Mouse (Mus musculus): ENCODE measurements around the gene 6330409D20Rik.
A peak's percentile ranks its signal among the peaks of the same experiment; 100 is the strongest.

The 6330409D20Rik gene

DNA sequence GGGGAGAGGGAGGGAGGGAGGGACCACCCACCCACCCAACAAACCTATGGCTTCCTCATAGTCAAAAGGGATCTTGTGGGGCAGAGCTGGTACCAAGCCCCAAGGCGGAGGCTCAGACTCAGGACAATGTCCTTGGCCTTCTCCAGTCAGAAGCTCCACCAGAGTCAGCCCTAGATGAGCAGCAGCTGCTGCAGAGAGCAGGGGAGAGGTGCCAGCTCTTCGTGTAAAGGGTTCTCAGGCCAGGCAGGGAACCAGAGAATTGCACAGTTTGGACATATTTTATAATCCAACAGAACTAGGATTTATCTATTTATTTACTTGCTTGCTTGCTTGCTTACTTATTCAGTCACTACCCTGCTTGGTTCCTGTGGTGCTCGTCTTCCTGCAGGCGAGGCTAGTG is 1.5 kb downstream of the 6330409D20Rik start:
- TF ChIP-seq GATA4 (IDR thresholded peaks at IDR 0.05; ENCODE audit: insufficient replicate concordance, low read length) = no peak

GRCm38 (mm10) chr2:32737008-32737407 is 3.8 kb downstream of the 6330409D20Rik start:
- no peak for TF ChIP-seq GATA4 (IDR thresholded peaks at IDR 0.05; ENCODE audit: insufficient replicate concordance, low read length)

DNA sequence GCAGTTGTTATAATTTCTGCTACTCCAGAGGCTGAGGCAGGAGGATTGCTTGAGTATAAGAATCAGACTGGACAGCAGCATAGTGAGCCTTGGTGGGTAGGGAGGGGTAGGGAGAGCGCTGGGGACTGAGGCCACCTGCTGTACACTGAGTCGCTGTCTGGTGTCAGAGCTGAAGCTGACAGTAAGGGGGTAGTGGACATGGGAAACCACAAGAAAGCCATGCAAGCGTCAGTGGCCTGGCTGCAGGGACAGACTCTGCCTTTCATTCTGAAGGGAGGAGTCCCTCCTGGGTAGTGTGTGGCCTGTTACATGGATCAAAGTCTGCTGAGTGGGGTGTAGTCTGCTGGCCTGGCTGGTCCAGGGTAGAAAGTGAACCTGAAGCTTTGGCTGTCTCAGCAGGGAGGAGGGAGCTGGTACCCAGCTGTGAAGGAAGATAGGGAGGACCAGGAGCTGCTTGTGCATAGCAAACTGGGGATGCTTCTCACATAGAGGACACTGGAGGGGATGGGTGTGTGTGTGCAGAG is 4.4 kb downstream of the 6330409D20Rik start:
- TF ChIP-seq GATA4 (IDR thresholded peaks at IDR 0.05; ENCODE audit: insufficient replicate concordance, low read length) = no peak

GRCm38 (mm10) chr2:32734933-32735332 is 5.9 kb downstream of the 6330409D20Rik start:
- peak; percentile 79 for TF ChIP-seq GATA4 (IDR thresholded peaks at IDR 0.05; ENCODE audit: insufficient replicate concordance, low read length)

GRCm38 (mm10) chr2:32734480-32734879 is 6.3 kb downstream of the 6330409D20Rik start:
- TF ChIP-seq GATA4 (IDR thresholded peaks at IDR 0.05; ENCODE audit: insufficient replicate concordance, low read length) = no peak; the same call in 1 of the 2 replicates

- no peak for TF ChIP-seq GATA4 (IDR thresholded peaks at IDR 0.05; ENCODE audit: insufficient replicate concordance, low read length)
These were observed 8.1 kb downstream of the 6330409D20Rik start for GRCm38 (mm10) chr2:32732695-32733094.

DNA sequence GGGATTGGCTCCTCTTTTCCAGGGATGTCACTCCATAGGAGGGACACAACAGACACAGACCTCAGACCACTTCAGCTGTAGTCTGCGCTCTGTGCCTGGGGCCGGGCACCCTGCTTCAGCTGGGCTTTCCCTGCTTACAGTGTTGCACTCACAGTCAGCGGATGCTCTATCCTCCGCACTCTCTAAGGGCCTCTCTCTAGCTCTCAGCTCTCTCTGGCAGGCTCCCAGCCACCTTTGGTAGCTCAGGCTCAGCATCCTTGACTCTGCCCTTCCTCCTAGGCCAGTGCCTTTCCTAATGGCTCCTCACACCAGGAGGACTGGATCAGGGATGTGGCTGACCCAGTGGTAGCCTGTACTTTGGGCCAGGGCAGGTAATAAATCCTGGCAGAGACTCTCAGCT is 8.9 kb downstream of the 6330409D20Rik start:
- TF ChIP-seq GATA4 (IDR thresholded peaks at IDR 0.05; ENCODE audit: insufficient replicate concordance, low read length) = no peak

- TF ChIP-seq GATA4 (IDR thresholded peaks at IDR 0.05; ENCODE audit: insufficient replicate concordance, low read length) = no peak
These were observed 10.0 kb downstream of the 6330409D20Rik start for GRCm38 (mm10) chr2:32730854-32731253.

DNA sequence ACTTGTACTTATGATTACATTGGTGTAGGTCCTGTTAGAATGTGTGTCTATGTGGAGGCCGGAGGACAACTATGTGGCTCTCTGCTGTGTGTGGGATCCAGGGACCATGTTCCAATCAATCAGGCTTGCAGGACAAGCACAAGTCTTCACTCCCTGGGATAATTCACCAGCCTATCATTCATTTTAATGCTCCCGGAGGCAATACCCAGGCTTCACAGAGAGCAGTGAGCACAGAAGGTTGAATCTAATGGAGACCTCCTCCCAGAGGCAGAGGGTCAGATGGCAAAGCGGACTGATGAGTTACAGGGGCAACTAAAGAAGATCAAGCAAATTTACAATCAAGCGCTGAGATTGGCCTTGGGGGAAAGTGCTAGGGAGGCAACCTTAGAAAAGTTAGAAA is 11.3 kb downstream of the 6330409D20Rik start:
- no peak for TF ChIP-seq GATA4 (IDR thresholded peaks at IDR 0.05; ENCODE audit: insufficient replicate concordance, low read length)

DNA sequence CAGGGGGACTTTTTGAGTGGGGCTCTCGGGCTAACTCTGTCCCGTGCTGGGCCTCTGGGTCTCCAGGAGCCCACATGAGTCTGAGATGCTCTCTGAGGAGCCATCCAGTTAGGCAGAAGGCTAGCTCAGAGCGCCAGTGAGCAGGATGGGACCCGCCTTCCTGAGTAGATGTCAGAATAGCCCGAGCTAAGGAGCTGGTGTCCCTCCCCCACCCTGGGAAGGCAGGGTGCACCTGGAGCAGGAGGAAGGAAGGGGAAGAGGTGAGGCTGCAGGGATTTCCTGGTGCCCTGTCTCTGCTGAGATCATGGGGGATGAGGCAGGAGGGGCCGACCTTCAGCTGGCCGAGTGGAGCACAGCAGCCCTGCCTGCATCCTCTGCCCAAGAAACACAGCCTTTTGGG is 12.4 kb downstream of the 6330409D20Rik start:
- TF ChIP-seq GATA4 (IDR thresholded peaks at IDR 0.05; ENCODE audit: insufficient replicate concordance, low read length) = peak; percentile 45; the same call in 1 of the 2 replicates

DNA sequence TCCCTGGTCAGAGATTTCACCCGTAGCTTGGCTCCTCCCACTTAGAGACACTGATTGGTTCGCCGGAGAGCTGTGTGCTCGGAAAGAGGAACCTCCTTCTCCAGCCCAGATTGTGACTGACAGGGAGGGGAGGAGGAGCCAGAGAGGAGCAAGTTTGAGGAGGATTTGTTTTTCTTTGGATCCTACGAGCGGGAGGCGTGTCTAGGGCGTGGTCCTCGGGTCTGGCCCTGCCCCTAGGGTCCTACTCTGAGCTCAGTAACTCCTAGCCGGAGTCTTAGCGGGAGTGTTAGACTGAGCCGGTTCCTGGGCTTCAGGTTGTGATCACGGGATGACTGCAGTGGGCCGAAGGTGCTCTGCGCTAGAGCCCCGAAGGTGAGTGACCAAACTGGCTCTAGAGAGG is 13.4 kb downstream of the 6330409D20Rik start:
- TF ChIP-seq GATA4 (IDR thresholded peaks at IDR 0.05; ENCODE audit: insufficient replicate concordance, low read length) = no peak

DNA sequence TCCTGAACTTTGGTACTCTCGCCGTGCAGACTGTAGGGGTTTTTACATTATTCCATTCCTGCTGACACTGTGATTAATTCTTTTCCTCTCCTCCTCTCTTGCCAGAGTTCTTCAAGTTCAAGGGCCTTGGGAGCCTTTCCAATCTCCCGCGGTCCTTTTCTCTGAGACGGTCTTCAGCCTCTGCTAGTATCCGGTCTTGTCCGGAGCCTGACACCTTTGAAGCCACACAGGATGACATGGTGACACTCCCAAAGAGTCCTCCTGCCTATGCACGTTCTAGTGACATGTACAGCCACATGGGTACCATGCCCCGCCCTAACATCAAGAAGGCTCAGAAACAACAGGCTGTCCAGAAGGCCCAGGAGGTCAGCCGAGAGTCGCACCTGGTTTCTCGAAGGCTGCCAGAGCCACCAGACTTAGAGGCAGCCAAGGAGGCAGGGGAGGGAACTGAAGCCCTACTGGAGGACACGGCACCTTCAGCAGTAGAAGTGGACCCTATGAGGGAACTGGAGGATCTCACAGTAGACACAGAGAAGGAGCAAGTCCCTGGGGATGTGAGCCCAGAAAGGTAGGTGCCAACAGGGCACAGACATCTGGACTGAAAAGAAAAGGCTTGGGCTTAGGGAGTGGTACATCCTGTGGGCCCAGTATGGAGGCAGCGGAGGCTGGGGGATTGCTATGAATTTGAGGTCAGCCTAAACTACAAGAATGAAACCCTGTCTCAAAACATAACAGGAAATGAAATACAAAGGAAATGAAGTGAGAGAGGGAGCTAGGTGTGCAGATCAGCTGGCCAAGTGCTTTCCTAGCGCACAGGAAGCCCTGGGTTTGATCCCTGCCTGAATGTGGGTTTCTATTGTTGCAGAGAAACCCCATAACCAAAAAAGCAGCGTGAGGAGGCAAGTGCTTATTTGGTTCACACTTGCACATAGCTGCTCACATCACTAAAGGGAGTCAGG is 15.7 kb downstream of the 6330409D20Rik start:
- TF ChIP-seq GATA4 (IDR thresholded peaks at IDR 0.05; ENCODE audit: insufficient replicate concordance, low read length) = no peak

GRCm38 (mm10) chr2:32724149-32724548 is 16.7 kb downstream of the 6330409D20Rik start:
- TF ChIP-seq GATA4 (IDR thresholded peaks at IDR 0.05; ENCODE audit: insufficient replicate concordance, low read length) = no peak

- no peak for TF ChIP-seq GATA4 (IDR thresholded peaks at IDR 0.05; ENCODE audit: insufficient replicate concordance, low read length)
These were observed 18.2 kb downstream of the 6330409D20Rik start for GRCm38 (mm10) chr2:32722581-32722980.

- TF ChIP-seq GATA4 (IDR thresholded peaks at IDR 0.05; ENCODE audit: insufficient replicate concordance, low read length) = no peak
These were observed 18.8 kb downstream of the 6330409D20Rik start for GRCm38 (mm10) chr2:32722046-32722445.

DNA sequence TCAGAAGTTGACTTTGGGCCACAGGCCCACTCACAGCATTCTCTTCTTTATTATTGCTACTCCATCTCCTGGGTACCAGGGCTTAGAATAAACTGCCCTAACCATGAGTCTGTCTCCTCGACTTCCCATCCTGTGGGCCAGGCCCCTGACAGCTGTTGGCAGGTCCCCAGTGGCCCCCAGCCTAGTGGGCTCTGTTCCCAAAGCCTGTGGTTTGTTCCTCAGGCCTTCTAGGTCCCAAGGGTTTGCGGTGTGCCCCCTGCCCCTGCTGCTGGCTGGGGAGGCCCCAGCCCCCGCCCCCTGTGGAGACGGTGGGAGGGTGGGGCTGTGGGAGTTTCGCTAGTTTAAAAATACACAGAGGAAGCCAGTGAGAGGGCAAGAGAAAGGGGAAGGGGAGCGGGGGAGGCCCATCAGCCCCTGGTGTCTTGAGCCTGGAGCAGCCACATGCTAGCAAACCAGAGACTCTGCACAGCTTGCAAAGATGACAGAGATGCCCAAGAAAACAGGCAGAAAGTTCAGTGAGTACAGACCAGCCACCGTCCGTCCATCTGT is 20.1 kb downstream of the 6330409D20Rik start, which contains the start of gene Sh2d3c:
Gene Sh2d3c (plus strand): TSS at position 375 of the 549 bp plus-strand sequence.
- TF ChIP-seq GATA4 (IDR thresholded peaks at IDR 0.05; ENCODE audit: insufficient replicate concordance, low read length) = no peak

Measured in liver, adult (tissue).